Mouse (Mus musculus): ENCODE measurements around the gene Rpl13a.

- peak; percentile 48; the same call in 1 of the 2 replicates for TF ChIP-seq CTCF (IDR thresholded peaks at IDR 0.05; ENCODE audit: control insufficient read depth, insufficient read depth, insufficient replicate concordance, low read depth, low read length)
- TF ChIP-seq POLR2A (IDR thresholded peaks at IDR 0.05; ENCODE audit: control insufficient read depth, low read depth, low read length) = no peak
These were observed 29.9 kb downstream of the Rpl13a start for GRCm38 (mm10) chr7:45098541-45099240.

All from testis, adult 2 months (tissue).